Mouse (Mus musculus): ENCODE data around the gene Aim2. TPM values are rescaled to one million over a fixed set of nuclear protein-coding genes. Genes with fewer than 3 reads are reported as not detected.

The Aim2 gene
- polyA plus RNA-seq, 1 experiment from 2014 or later, result 0.53 TPM

DNA sequence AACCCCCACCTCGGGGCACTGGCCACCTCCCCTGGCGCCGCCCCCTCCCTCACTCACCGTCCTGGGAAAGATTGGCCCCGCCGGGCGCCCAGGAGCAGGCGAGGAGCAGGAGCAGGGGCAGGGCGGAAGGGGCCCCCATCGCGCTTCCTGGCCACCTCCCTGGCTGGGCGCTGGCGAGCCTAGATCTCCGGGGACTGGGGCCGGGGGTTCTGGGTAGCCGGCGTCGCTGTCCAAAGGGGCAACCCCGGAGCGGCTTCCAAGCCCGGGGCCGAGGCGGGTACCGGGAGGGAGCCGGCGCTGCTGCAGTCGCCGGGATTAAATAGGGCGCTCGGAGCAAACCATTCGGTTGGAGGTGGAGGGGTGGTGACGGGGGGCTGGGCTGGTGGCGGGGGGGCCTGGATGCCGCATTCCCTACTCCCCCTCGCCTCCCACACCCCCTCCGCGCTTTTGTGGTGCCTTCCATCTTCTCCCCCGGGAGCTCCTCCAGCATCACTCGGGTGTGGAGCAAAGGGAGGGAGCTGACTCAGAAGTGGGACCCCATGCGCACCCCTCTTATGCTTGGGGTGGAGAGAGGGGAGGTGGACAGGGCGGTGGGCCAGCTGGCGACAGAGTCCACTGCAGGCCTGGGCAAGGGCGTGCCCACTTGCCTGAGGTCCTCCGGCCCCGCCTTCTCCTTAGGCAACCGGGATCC, 16.8 kb downstream of the Aim2 start, which contains the start of gene Cadm3:
TSS of gene Cadm3 (minus strand) at position 340 of the 691 bp plus-strand sequence.
- WGBS, result 2% methylated on average over 22 of the region's 46 CpGs
- Histone ChIP-seq H3K4me2 (ENCODE audit: low read depth, low read length) (peak within 1 kb of the TSS; percentile 87), H3K9ac (ENCODE audit: low read depth, low read length) (peak within 1 kb of the TSS; percentile 66), H3K4me3 (ENCODE audit: low read depth, low read length) (peak within 1 kb of the TSS; percentile 62), H3K4me1 (ENCODE audit: control insufficient read depth, insufficient read depth, low read length) (peaks cover 9% of the 10 kb centered on the region; the same call in 1 of the 2 replicates), H3K36me3 (ENCODE audit: control insufficient read depth, insufficient read depth, low read length) (no peaks in the 10 kb centered on the region), H3K9me3 (ENCODE audit: control insufficient read depth, low read length) (no peaks in the 10 kb centered on the region), H3K27ac (replicated peaks; ENCODE audit: low read depth, low read length) (no peak within 1 kb of the TSS), H3K27me3 (replicated peaks; ENCODE audit: control insufficient read depth, insufficient read depth, low read length) (peaks cover 49% of the 10 kb centered on the region)
- ATAC-seq (ENCODE audit: low read depth) (peak; percentile 76), DNase-seq (ENCODE audit: low spot score) (peak; percentile 48)

- Histone ChIP-seq H3K4me2 (ENCODE audit: low read depth, low read length) (no peak overlapping the region), H3K4me3 (ENCODE audit: low read depth, low read length) (no peak overlapping the region), H3K4me1 (ENCODE audit: control insufficient read depth, insufficient read depth, low read length) (peaks cover 9% of the 10 kb centered on the region; the same call in 1 of the 2 replicates), H3K27me3 (replicated peaks; ENCODE audit: control insufficient read depth, insufficient read depth, low read length) (peaks cover 49% of the 10 kb centered on the region), H3K27ac (replicated peaks; ENCODE audit: low read depth, low read length) (no peak overlapping the region), H3K9ac (ENCODE audit: low read depth, low read length) (no peak overlapping the region), H3K9me3 (ENCODE audit: control insufficient read depth, low read length) (no peaks in the 10 kb centered on the region), H3K36me3 (ENCODE audit: control insufficient read depth, insufficient read depth, low read length) (no peaks in the 10 kb centered on the region)
- no peak for DNase-seq (ENCODE audit: low spot score)
- ATAC-seq (ENCODE audit: low read depth), result no peak
- WGBS, result 55% methylated on average over 2 of the region's 2 CpGs
Measured at GRCm38 (mm10) chr1:173369611-173370010, 18.9 kb downstream of the Aim2 start.

DNA sequence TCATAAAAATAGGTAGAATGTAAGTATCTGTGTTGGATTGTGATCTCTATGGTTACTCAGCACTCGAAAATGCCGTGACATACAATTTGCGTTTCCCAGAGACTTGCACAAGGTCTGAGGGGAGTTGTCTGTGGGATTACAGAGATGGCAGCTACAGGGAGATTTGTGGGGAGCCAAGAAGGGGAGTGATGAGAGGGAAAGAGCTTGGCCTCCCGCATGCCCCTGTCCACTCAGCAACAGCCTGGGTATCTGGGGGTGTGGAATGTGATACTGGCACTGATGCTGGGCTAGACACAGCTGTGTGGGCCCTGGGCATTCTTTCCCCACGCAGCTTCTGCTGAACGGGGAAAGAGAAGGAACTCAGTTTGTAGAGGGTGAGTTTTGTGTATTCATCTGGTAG, 19.8 kb downstream of the Aim2 start:
- Histone ChIP-seq H3K27ac (replicated peaks; ENCODE audit: low read depth, low read length) (no peak overlapping the region), H3K4me3 (ENCODE audit: low read depth, low read length) (no peak overlapping the region), H3K36me3 (ENCODE audit: control insufficient read depth, insufficient read depth, low read length) (no peaks in the 10 kb centered on the region), H3K9ac (ENCODE audit: low read depth, low read length) (no peak overlapping the region), H3K9me3 (ENCODE audit: control insufficient read depth, low read length) (no peaks in the 10 kb centered on the region), H3K4me2 (ENCODE audit: low read depth, low read length) (no peak overlapping the region), H3K27me3 (replicated peaks; ENCODE audit: control insufficient read depth, insufficient read depth, low read length) (peaks cover 45% of the 10 kb centered on the region), H3K4me1 (ENCODE audit: control insufficient read depth, insufficient read depth, low read length) (peaks cover 9% of the 10 kb centered on the region; the same call in 1 of the 2 replicates)
- WGBS, result 60% methylated on average over 6 of the region's 6 CpGs
- ATAC-seq (ENCODE audit: low read depth), result no peak
- DNase-seq (ENCODE audit: low spot score), result no peak

- Histone ChIP-seq H3K9me3 (ENCODE audit: control insufficient read depth, low read length) (no peaks in the 10 kb centered on the region), H3K9ac (ENCODE audit: low read depth, low read length) (no peak overlapping the region), H3K4me2 (ENCODE audit: low read depth, low read length) (no peak overlapping the region), H3K27ac (replicated peaks; ENCODE audit: low read depth, low read length) (no peak overlapping the region), H3K4me1 (ENCODE audit: control insufficient read depth, insufficient read depth, low read length) (peaks cover 3% of the 10 kb centered on the region; the same call in 1 of the 2 replicates), H3K36me3 (ENCODE audit: control insufficient read depth, insufficient read depth, low read length) (no peaks in the 10 kb centered on the region), H3K4me3 (ENCODE audit: low read depth, low read length) (no peak overlapping the region), H3K27me3 (replicated peaks; ENCODE audit: control insufficient read depth, insufficient read depth, low read length) (peaks cover 34% of the 10 kb centered on the region)
- ATAC-seq (ENCODE audit: low read depth) (no peak), DNase-seq (ENCODE audit: low spot score) (no peak)
- WGBS, result 75% methylated on average over 6 of the region's 6 CpGs
Measured at GRCm38 (mm10) chr1:173371586-173371985, 20.9 kb downstream of the Aim2 start.

DNA sequence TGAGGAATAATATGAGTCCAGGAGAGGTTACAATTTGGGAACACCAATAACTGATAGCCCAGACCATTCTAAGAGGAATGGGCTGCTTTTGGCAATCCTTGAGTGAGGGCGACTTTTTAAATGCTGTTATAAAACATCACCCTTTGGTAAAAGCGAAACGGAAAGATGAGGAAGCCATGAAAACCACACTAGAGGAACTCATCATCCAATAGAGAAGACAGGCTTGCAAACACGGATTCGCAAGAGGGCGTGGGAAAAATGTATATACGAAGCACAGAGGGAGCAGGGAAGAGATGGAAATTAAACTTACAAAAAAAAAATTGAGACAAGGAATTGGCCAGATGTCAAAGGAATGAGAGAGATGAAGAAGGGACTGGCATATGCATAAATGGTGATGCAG, 23.3 kb downstream of the Aim2 start:
- H3K27ac ChIP-seq (replicated peaks; ENCODE audit: low read depth, low read length), result no peak overlapping the region
- 78% methylated on average over 7 of the region's 7 CpGs for WGBS

GRCm38 (mm10) chr1:173377380-173378112, 26.9 kb downstream of the Aim2 start:
- Histone ChIP-seq H3K4me1 (ENCODE audit: control insufficient read depth, insufficient read depth, low read length) (no peaks in the 10 kb centered on the region), H3K4me3 (ENCODE audit: low read depth, low read length) (no peak overlapping the region), H3K4me2 (ENCODE audit: low read depth, low read length) (no peak overlapping the region), H3K27me3 (replicated peaks; ENCODE audit: control insufficient read depth, insufficient read depth, low read length) (no peaks in the 10 kb centered on the region), H3K9ac (ENCODE audit: low read depth, low read length) (no peak overlapping the region), H3K27ac (replicated peaks; ENCODE audit: low read depth, low read length) (no peak overlapping the region), H3K9me3 (ENCODE audit: control insufficient read depth, low read length) (no peaks in the 10 kb centered on the region), H3K36me3 (ENCODE audit: control insufficient read depth, insufficient read depth, low read length) (no peaks in the 10 kb centered on the region)
- ATAC-seq (ENCODE audit: low read depth), result peak; percentile 75
- WGBS, result 30% methylated on average over 13 of the region's 13 CpGs
- DNase-seq (ENCODE audit: low spot score), result peak; percentile 46

More for the DNA sequence above, 23.3 kb downstream of the Aim2 start:
- H3K27me3 ChIP-seq (replicated peaks; ENCODE audit: control insufficient read depth, insufficient read depth, low read length), result 0 out of 2 replicates have a peak, but pooled peaks cover 12% of the 10 kb centered on the region
- no peak for ATAC-seq (ENCODE audit: low read depth)
- DNase-seq (ENCODE audit: low spot score), result no peak
- no peak overlapping the region for H3K9ac ChIP-seq (ENCODE audit: low read depth, low read length)
- H3K9me3 ChIP-seq (ENCODE audit: control insufficient read depth, low read length), result no peaks in the 10 kb centered on the region
- H3K4me1 ChIP-seq (ENCODE audit: control insufficient read depth, insufficient read depth, low read length), result no peaks in the 10 kb centered on the region
- H3K4me2 ChIP-seq (ENCODE audit: low read depth, low read length), result no peak overlapping the region
- no peak overlapping the region for H3K4me3 ChIP-seq (ENCODE audit: low read depth, low read length)
- no peaks in the 10 kb centered on the region for H3K36me3 ChIP-seq (ENCODE audit: control insufficient read depth, insufficient read depth, low read length)

GRCm38 (mm10) chr1:173381436-173381835, 30.8 kb downstream of the Aim2 start:
- WGBS, result 81% methylated on average over 6 of the region's 6 CpGs
- Histone ChIP-seq H3K27me3 (replicated peaks; ENCODE audit: control insufficient read depth, insufficient read depth, low read length) (no peaks in the 10 kb centered on the region), H3K27ac (replicated peaks; ENCODE audit: low read depth, low read length) (no peak overlapping the region), H3K4me1 (ENCODE audit: control insufficient read depth, insufficient read depth, low read length) (no peaks in the 10 kb centered on the region), H3K4me2 (ENCODE audit: low read depth, low read length) (no peak overlapping the region), H3K9ac (ENCODE audit: low read depth, low read length) (no peak overlapping the region), H3K4me3 (ENCODE audit: low read depth, low read length) (no peak overlapping the region), H3K36me3 (ENCODE audit: control insufficient read depth, insufficient read depth, low read length) (no peaks in the 10 kb centered on the region), H3K9me3 (ENCODE audit: control insufficient read depth, low read length) (no peaks in the 10 kb centered on the region)
- DNase-seq (ENCODE audit: low spot score) (no peak), ATAC-seq (ENCODE audit: low read depth) (no peak)

GRCm38 (mm10) chr1:173389431-173389830, 38.8 kb downstream of the Aim2 start:
- no peaks in the 10 kb centered on the region for H3K27me3 ChIP-seq (replicated peaks; ENCODE audit: control insufficient read depth, insufficient read depth, low read length)
- H3K9ac ChIP-seq (ENCODE audit: low read depth, low read length), result peak overlapping the region; percentile 5; the same call in 1 of the 2 replicates
- 0 out of 2 replicates have a peak, but pooled peaks cover 5% of the 10 kb centered on the region for H3K4me1 ChIP-seq (ENCODE audit: control insufficient read depth, insufficient read depth, low read length)
- peak; percentile 44; the same call in 1 of the 2 replicates for ATAC-seq (ENCODE audit: low read depth)
- WGBS, result 1% methylated on average over 3 of the region's 3 CpGs
- peak overlapping the region; percentile 46 for H3K4me2 ChIP-seq (ENCODE audit: low read depth, low read length)
- peak; percentile 12 for DNase-seq (ENCODE audit: low spot score)
- no peaks in the 10 kb centered on the region for H3K36me3 ChIP-seq (ENCODE audit: control insufficient read depth, insufficient read depth, low read length)
- no peak overlapping the region for H3K27ac ChIP-seq (replicated peaks; ENCODE audit: low read depth, low read length)
- no peaks in the 10 kb centered on the region for H3K9me3 ChIP-seq (ENCODE audit: control insufficient read depth, low read length)
- peak overlapping the region; percentile 23 for H3K4me3 ChIP-seq (ENCODE audit: low read depth, low read length)
